Mouse (Mus musculus): Measurements from ENCODE around the gene Fh1. TPM values are rescaled to one million over a fixed set of nuclear protein-coding genes. Genes with fewer than 3 reads are reported as not detected.

Fh1 gene
- 96.8 and 99.8 TPM in 2 replicates for polyA plus RNA-seq (2015; fragmentation: Nextera tagmentation; extraction: Ambion mirVana)

DNA sequence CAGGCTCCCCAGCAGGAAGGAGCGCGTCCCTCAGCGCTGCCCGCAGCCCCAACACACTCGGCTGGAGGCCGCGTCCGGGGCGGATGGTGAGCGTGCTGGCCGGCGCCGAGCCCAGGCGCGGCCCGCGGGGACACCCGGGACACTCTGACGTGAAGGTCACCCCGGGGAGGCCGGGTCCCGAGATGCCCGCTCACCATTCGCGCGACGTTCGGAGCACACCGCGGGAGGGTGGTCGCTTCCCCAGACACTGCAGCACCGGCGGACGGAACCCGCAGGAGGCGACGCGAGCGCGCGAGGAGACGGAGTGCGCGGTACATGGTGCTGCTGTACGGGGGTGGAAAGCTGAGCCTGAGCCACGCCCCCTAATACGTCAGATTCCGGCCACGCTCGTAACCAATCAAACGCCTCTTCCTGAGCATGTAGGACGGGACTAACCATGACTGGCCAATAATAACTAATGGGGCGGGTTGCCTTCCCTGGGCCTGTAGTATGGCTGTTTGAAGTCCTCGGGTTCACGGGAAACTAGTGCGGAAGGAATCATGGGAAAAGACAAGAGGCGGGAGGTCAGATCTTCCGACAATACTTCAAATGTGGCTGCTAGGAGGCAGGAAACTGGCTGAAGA, at the start of gene Fh1:
Gene Fh1, minus strand, starts transcription at position 379 of the 623 bp plus-strand sequence.
- Histone ChIP-seq H3K4me1 (peaks cover 12% of the 10 kb centered on the region), H3K4me2 (replicated peaks) (peak within 1 kb of the TSS; percentile 71), H3K4me3 (replicated peaks) (peak within 1 kb of the TSS; percentile 67), H3K9ac (peak within 1 kb of the TSS; percentile 76), H3K27me3 (no peaks in the 10 kb centered on the region), H3K36me3 (no peaks in the 10 kb centered on the region), H3K27ac (replicated peaks) (peak within 1 kb of the TSS; percentile 77), H3K9me3 (replicated peaks) (no peaks in the 10 kb centered on the region)
- WGBS: under 1% methylated on average over 58 of the region's 58 CpGs
- peak; percentile 100 for ATAC-seq (ENCODE audit: insufficient number of reproducible peaks, low FRiP score, low TSS enrichment, low read depth)

DNA sequence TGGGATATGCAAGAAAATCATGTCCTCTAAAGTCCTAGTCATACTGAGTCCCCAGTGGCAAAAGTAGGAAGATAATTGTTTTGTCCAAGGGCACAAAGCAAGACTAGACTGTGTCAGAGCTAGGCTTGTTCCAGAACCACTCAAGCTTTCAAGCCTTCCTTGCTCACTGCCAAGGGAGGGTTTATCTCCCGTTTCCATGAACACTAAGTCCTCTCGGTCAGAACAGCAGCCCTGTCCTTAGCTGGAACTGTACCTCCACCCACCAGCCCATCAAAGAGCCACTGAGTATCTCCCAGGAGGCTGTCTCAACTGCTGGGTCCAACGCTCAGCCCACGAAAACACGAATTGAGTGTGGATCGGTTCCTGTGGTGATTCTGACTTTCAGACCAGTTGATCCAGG, 49.7 kb upstream of the Fh1 start:
- H3K36me3 ChIP-seq: no peaks in the 10 kb centered on the region
- ATAC-seq (ENCODE audit: insufficient number of reproducible peaks, low FRiP score, low TSS enrichment, low read depth): no peak
- WGBS: 78% methylated on average over 6 of the region's 6 CpGs

DNA sequence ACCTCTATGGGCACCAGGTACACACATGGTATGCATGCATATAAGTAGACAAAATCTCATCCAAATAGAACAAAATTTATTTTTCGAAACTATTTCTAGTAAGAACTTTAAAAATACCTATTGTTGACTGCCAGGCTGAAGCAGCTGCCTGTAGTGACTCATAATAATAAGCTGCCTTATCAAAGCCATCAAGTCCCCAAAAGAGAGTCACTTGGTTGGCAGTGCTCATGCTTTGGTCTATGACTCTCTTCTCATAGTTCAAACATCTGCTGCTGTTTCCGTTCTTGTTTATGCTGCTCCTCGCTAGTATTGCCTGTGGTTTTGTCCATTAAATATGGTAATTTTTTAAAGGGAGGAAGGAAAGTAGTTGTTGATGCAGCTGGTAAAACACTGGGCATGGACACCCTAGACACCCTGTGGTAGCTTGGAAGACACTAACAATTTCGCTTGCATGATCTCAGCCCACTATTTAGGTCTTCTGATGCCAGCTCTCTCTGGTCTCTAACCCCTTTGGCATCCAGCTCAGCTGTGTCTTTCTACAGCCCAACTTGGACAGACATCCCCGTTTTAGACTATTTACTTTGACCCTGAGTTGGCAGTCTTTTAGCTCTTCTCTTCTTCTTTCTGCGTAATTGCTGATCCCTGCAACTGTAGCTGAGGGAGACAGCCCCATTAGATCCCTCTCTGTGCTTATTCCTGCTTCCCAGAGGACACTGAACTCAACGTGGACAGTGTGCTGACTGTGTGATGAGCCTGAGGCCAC, 48.3 kb upstream of the Fh1 start:
- Histone ChIP-seq H3K27ac (replicated peaks) (no peak overlapping the region), H3K4me2 (replicated peaks) (no peak overlapping the region), H3K36me3 (no peaks in the 10 kb centered on the region), H3K4me1 (no peaks in the 10 kb centered on the region), H3K9ac (no peak overlapping the region), H3K9me3 (replicated peaks) (no peaks in the 10 kb centered on the region), H3K27me3 (no peaks in the 10 kb centered on the region), H3K4me3 (replicated peaks) (no peak overlapping the region)
- no peak for ATAC-seq (ENCODE audit: insufficient number of reproducible peaks, low FRiP score, low TSS enrichment, low read depth)
- 70% methylated on average over 7 of the region's 7 CpGs for WGBS

More for the DNA sequence above, 49.7 kb upstream of the Fh1 start:
- H3K9ac ChIP-seq: no peak overlapping the region
- H3K4me1 ChIP-seq: no peaks in the 10 kb centered on the region
- no peaks in the 10 kb centered on the region for H3K9me3 ChIP-seq (replicated peaks)
- H3K4me3 ChIP-seq (replicated peaks): no peak overlapping the region
- no peak overlapping the region for H3K27ac ChIP-seq (replicated peaks)
- no peaks in the 10 kb centered on the region for H3K27me3 ChIP-seq
- H3K4me2 ChIP-seq (replicated peaks): no peak overlapping the region

DNA sequence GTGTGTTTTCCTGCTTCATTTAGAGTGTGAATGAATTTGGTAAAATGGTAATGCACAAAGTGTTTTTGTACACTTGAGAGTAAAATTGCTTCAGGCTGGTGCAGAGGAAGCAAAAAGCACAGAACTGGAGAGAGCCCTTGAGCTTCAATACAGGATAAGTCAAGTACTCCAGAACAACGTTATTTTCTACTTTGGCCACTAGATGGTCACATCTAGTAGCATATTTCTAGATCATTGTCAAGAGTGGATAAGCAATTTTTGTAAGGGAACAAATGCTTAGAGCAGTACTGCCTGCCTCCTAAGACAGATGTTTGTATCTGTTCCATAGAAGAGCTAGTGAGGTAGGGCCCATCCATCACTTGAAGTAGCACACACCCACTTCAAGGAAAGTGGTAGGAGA, 46.2 kb upstream of the Fh1 start:
- Histone ChIP-seq H3K4me2 (replicated peaks) (no peak overlapping the region), H3K36me3 (no peaks in the 10 kb centered on the region), H3K4me3 (replicated peaks) (no peak overlapping the region), H3K9ac (no peak overlapping the region), H3K27ac (replicated peaks) (no peak overlapping the region), H3K27me3 (no peaks in the 10 kb centered on the region), H3K9me3 (replicated peaks) (no peaks in the 10 kb centered on the region), H3K4me1 (no peaks in the 10 kb centered on the region)
- 22% methylated on average over 1 of the region's 1 CpGs for whole genome bisulfite sequencing
- ATAC-seq (ENCODE audit: insufficient number of reproducible peaks, low FRiP score, low TSS enrichment, low read depth): no peak

DNA sequence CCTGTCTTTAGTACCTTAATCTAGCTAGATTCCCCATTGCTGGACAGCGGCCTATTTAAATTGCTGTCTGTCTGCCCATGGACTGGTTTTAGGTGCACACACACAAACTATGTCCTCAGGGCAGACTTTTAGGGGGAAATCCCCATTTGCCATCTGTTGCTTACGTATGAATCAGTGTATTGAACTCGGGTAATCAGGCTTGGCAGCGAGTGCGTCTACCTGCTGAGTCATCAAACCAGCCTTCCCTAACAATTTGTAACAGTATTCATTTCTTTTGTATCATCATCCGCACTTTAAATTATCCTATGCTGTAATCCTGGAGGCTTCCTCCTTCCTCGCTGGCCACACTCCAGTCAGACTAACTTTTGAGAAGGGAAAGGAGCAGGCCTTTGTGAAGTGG, 44.6 kb upstream of the Fh1 start:
- no peak for ATAC-seq (ENCODE audit: insufficient number of reproducible peaks, low FRiP score, low TSS enrichment, low read depth)
- H3K9me3 ChIP-seq (replicated peaks): no peaks in the 10 kb centered on the region
- H3K27me3 ChIP-seq: no peaks in the 10 kb centered on the region
- no peak overlapping the region for H3K4me2 ChIP-seq (replicated peaks)
- H3K4me3 ChIP-seq (replicated peaks): no peak overlapping the region
- WGBS: 53% methylated on average over 7 of the region's 7 CpGs
- no peaks in the 10 kb centered on the region for H3K4me1 ChIP-seq
- no peak overlapping the region for H3K9ac ChIP-seq
- H3K27ac ChIP-seq (replicated peaks): no peak overlapping the region
- H3K36me3 ChIP-seq: no peaks in the 10 kb centered on the region

DNA sequence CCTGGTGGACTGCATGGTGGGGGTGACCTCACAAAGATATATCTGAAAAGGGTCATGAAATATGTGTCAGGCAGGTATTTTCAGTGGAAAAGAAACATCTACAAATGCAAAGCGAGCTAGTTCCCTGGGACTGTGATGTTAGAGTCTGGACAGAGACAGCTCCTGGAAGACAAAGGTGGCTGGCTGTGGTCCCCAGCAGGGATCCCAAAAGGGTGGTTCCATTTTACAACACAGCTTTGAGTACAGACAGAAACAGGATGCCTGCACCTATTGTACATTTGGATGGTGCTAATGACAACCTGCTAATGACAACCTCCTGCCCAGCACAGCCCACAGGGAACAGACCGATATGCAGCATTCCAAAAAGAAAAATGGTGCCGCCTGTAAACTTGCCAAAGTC, 44.0 kb upstream of the Fh1 start:
- ATAC-seq (ENCODE audit: insufficient number of reproducible peaks, low FRiP score, low TSS enrichment, low read depth): no peak
- Histone ChIP-seq H3K9me3 (replicated peaks) (no peaks in the 10 kb centered on the region), H3K4me2 (replicated peaks) (no peak overlapping the region), H3K9ac (no peak overlapping the region), H3K27ac (replicated peaks) (no peak overlapping the region), H3K36me3 (no peaks in the 10 kb centered on the region), H3K4me1 (no peaks in the 10 kb centered on the region), H3K4me3 (replicated peaks) (no peak overlapping the region), H3K27me3 (no peaks in the 10 kb centered on the region)
- WGBS: 81% methylated on average over 3 of the region's 3 CpGs

DNA sequence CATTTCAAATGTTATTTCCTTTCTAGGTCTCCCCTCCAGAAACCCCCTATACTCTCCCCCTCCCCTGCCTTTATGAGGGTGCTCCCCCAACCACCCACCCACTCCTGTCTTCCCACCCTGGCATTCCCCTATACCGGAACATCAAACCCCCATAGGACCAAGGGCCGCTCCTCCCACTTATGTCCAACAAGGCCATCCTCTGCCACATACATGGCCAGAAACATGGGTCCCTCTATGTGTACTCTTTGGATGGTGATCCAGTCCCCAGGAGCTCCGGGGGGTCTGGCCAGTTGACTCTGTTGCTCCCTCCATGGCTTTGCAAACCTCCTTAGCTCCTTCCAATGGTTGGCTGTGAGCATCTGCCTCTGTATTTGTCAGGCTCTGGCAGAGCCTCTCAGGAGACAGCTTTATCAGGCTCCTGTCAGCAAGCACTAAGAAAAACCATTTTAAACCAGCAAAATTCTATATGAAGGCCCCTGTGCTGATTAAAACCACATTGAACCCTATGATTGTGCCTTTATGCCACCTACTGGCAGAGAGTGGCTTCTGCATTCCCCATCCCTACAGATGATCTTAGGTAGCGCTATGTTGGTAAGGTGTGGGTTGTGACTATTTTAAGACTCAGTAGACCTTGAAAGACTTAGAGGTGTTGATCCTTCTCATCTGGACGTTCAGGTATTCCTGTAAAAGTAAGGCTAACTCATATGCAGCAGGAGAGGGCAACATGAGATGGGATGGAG, 43.4 kb upstream of the Fh1 start:
- H3K9ac ChIP-seq: no peak overlapping the region
- no peak overlapping the region for H3K4me2 ChIP-seq (replicated peaks)
- no peaks in the 10 kb centered on the region for H3K36me3 ChIP-seq
- 69% methylated on average over 5 of the region's 5 CpGs for WGBS
- H3K27me3 ChIP-seq: no peaks in the 10 kb centered on the region
- H3K27ac ChIP-seq (replicated peaks): no peak overlapping the region
- no peaks in the 10 kb centered on the region for H3K9me3 ChIP-seq (replicated peaks)
- ATAC-seq (ENCODE audit: insufficient number of reproducible peaks, low FRiP score, low TSS enrichment, low read depth): no peak
- H3K4me1 ChIP-seq: no peaks in the 10 kb centered on the region
- H3K4me3 ChIP-seq (replicated peaks): no peak overlapping the region

DNA sequence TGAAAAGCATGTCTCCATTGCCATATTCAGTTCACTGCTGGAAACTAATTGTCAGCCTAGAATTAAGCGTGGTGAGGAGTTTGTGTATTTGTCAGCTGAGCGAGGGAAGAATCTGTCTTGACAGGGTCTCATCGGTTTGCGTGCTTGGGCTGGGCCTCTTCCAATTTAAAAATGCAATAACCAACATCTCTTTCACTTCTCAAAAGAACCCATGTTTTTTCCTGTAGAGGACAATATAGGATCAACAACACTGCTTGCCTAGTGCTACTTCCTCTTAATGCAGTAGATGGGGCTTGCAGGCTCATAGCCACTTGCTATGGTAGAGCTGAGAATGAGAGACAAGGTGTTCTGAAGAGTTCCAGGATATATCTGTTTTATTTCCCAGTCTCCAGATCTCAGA, 34.5 kb upstream of the Fh1 start:
- Histone ChIP-seq H3K4me2 (replicated peaks) (no peak overlapping the region), H3K36me3 (no peaks in the 10 kb centered on the region), H3K27ac (replicated peaks) (no peak overlapping the region), H3K27me3 (no peaks in the 10 kb centered on the region), H3K4me1 (no peaks in the 10 kb centered on the region), H3K9ac (no peak overlapping the region), H3K9me3 (replicated peaks) (no peaks in the 10 kb centered on the region), H3K4me3 (replicated peaks) (no peak overlapping the region)
- 81% methylated on average over 4 of the region's 4 CpGs for WGBS
- ATAC-seq (ENCODE audit: insufficient number of reproducible peaks, low FRiP score, low TSS enrichment, low read depth): no peak

DNA sequence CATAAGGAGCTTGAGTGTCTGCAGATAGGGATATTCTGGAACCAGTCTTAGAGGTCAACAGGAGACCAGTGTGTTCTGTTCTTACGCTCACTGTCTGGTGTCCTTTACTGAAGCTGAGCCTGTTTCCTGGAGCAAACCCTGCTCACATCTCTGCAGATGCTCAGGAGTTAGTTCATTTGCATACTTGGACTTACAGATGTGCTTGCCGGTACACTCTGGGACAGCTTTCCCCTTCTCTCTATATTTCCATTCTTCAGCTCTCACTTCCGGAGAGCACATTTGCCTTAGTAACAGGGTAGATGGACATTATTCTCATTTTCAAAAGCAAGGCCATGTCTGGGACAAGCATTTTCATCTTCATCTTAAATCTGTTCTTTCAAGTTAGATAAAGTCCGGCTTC, 23.2 kb upstream of the Fh1 start:
- Histone ChIP-seq H3K36me3 (no peaks in the 10 kb centered on the region), H3K4me1 (no peaks in the 10 kb centered on the region), H3K27ac (replicated peaks) (no peak overlapping the region), H3K27me3 (no peaks in the 10 kb centered on the region), H3K4me3 (replicated peaks) (no peak overlapping the region), H3K4me2 (replicated peaks) (no peak overlapping the region), H3K9ac (no peak overlapping the region), H3K9me3 (replicated peaks) (no peaks in the 10 kb centered on the region)
- ATAC-seq (ENCODE audit: insufficient number of reproducible peaks, low FRiP score, low TSS enrichment, low read depth): no peak
- 86% methylated on average over 4 of the region's 4 CpGs for WGBS

DNA sequence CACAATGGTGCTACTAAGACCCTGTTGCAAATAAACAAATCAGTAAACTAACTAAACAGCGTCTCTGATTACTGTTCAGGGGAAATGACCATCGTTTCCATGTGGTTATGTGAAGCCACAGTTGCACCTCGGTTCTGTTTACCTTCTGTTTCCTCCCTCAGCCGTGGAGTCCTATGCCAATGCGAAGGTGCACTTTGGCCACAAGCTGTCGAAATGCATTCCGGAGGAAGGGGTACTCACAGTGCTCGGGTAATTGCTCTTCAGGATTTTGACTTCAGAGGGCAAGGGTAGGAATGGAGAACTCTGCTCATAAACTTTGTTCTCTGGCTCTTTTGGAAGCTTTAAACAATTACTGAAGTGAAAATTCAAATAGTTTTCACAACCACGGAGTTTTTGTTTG, 21.5 kb upstream of the Fh1 start:
- no peaks in the 10 kb centered on the region for H3K27me3 ChIP-seq
- no peaks in the 10 kb centered on the region for H3K9me3 ChIP-seq (replicated peaks)
- no peaks in the 10 kb centered on the region for H3K4me1 ChIP-seq
- no peaks in the 10 kb centered on the region for H3K36me3 ChIP-seq
- no peak overlapping the region for H3K4me2 ChIP-seq (replicated peaks)
- no peak for ATAC-seq (ENCODE audit: insufficient number of reproducible peaks, low FRiP score, low TSS enrichment, low read depth)
- H3K27ac ChIP-seq (replicated peaks): no peak overlapping the region
- H3K4me3 ChIP-seq (replicated peaks): no peak overlapping the region
- 61% methylated on average over 9 of the region's 9 CpGs for WGBS
- no peak overlapping the region for H3K9ac ChIP-seq

DNA sequence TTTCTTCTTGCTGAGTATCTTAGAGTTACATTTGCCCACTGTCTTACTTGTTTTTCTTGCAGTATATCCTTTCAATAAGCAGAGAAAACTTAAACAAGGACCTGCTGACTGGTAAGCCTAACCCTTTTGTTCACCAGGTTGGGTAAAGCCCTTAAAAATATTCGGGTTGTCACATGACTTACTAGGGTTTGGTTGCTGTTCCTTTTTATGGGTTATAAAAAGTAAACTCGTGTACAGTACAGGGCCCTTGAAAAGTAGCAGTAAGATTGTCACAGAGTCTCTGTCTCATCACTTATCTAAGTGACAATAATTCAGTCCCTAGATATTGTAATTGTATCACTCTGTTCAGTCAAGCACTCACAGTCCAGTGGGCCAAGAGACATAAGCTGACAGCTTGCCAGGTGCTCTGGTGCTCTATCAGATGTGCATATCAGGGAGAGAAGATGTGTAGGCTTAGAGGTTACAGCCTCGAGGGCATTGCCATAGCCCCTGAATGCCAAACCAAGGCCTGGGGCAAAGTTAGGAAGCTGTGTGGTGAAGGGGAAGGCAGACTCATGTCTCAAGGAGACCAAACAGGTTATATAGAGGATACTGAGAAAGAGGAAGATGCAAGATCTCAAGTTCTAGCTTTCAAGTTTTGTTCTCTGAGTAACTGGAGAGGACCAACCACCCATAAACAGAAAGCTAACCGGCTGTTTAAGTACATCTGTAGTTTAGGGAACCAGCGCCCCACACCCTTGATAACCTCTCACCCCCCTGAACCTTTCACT, 18.2 kb upstream of the Fh1 start:
- Histone ChIP-seq H3K27me3 (no peaks in the 10 kb centered on the region), H3K9me3 (replicated peaks) (no peaks in the 10 kb centered on the region), H3K27ac (replicated peaks) (no peak overlapping the region), H3K4me3 (replicated peaks) (no peak overlapping the region), H3K9ac (no peak overlapping the region), H3K36me3 (no peaks in the 10 kb centered on the region), H3K4me2 (replicated peaks) (no peak overlapping the region), H3K4me1 (no peaks in the 10 kb centered on the region)
- no peak for ATAC-seq (ENCODE audit: insufficient number of reproducible peaks, low FRiP score, low TSS enrichment, low read depth)
- 64% methylated on average over 5 of the region's 5 CpGs for WGBS

Measured in embryonic facial prominence, embryonic 15.5 days (tissue).